Mouse (Mus musculus): ENCODE data around the gene Olfr424. TPM values are rescaled to one million over a fixed set of nuclear protein-coding genes. Genes with fewer than 3 reads are reported as not detected.

Gene Olfr424
- polyA plus RNA-seq, 1 experiment from 2014 or later, result not detected

DNA sequence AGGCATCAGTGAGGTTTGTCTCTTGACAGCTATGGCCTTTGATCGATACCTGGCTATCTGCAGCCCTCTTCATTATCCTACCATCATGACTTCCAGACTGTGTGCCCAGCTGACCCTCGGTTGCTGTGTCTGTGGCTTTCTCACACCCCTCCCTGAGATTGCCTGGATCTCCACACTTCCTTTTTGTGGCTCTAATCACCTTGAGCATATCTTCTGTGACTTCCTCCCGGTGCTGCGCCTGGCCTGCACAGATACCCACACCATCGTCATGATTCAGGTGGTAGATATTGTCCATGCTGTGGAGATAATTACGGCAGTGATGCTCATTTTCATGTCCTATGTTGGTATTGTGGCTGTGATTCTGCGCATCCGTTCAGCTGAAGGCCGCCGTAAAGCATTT lies 27.8 kb downstream of the Olfr424 start:
- H3K36me3 ChIP-seq, result no peaks in the 10 kb centered on the region
- WGBS, result 90% methylated on average over 10 of the region's 10 CpGs

DNA sequence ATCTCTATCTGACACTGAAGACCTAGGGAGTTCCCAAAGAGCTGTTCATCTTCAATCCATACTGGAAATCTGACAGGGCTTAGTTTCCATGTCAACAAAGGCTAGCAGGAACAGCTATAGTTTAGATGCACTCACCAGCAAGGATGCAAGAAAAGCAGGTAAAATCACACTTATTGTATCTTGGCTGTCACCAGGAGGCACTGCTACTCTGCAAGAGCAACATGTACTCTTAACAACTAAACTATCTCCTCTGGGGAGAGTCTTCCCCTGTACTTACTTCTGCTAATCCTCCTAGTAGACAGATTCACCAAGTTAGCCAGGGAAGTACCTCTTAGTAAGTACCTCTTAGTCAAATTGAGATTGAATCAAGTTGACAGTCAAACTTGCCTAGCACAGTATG lies 37.7 kb downstream of the Olfr424 start:
- no peaks in the 10 kb centered on the region for H3K9me3 ChIP-seq
- no peak overlapping the region for H3K27ac ChIP-seq
- H3K4me3 ChIP-seq (replicated peaks), result no peak overlapping the region
- H3K27me3 ChIP-seq, result no peaks in the 10 kb centered on the region
- ATAC-seq (ENCODE audit: insufficient number of reproducible peaks, insufficient read depth, low FRiP score, low TSS enrichment, low read depth), result no peak
- H3K9ac ChIP-seq (replicated peaks), result no peak overlapping the region
- no peaks in the 10 kb centered on the region for H3K4me1 ChIP-seq (replicated peaks)
- H3K36me3 ChIP-seq, result no peaks in the 10 kb centered on the region
- H3K4me2 ChIP-seq, result no peak overlapping the region

More for the DNA sequence above, 27.8 kb downstream of the Olfr424 start:
- H3K4me2 ChIP-seq, result no peak overlapping the region
- H3K4me3 ChIP-seq (replicated peaks), result no peak overlapping the region
- no peaks in the 10 kb centered on the region for H3K27me3 ChIP-seq
- no peaks in the 10 kb centered on the region for H3K9me3 ChIP-seq
- H3K27ac ChIP-seq, result no peak overlapping the region
- no peak for ATAC-seq (ENCODE audit: insufficient number of reproducible peaks, insufficient read depth, low FRiP score, low TSS enrichment, low read depth)
- H3K9ac ChIP-seq (replicated peaks), result no peak overlapping the region
- H3K4me1 ChIP-seq (replicated peaks), result no peaks in the 10 kb centered on the region

GRCm38 (mm10) chr1:174170706-174171501 lies 39.6 kb downstream of the Olfr424 start:
- no peaks in the 10 kb centered on the region for H3K36me3 ChIP-seq
- WGBS, result 81% methylated on average over 5 of the region's 5 CpGs
- no peaks in the 10 kb centered on the region for H3K9me3 ChIP-seq
- no peak overlapping the region for H3K4me2 ChIP-seq
- no peaks in the 10 kb centered on the region for H3K4me1 ChIP-seq (replicated peaks)
- H3K27ac ChIP-seq, result no peak overlapping the region
- ATAC-seq (ENCODE audit: insufficient number of reproducible peaks, insufficient read depth, low FRiP score, low TSS enrichment, low read depth), result no peak
- no peaks in the 10 kb centered on the region for H3K27me3 ChIP-seq
- H3K9ac ChIP-seq (replicated peaks), result no peak overlapping the region
- H3K4me3 ChIP-seq (replicated peaks), result no peak overlapping the region

- H3K9me3 ChIP-seq, result no peaks in the 10 kb centered on the region
- H3K27ac ChIP-seq, result no peak overlapping the region
- no peak overlapping the region for H3K4me2 ChIP-seq
- no peaks in the 10 kb centered on the region for H3K36me3 ChIP-seq
- H3K4me3 ChIP-seq (replicated peaks), result no peak overlapping the region
- H3K4me1 ChIP-seq (replicated peaks), result no peaks in the 10 kb centered on the region
- H3K9ac ChIP-seq (replicated peaks), result no peak overlapping the region
- no peaks in the 10 kb centered on the region for H3K27me3 ChIP-seq
- 47% methylated on average over 2 of the region's 2 CpGs for WGBS
- no peak for ATAC-seq (ENCODE audit: insufficient number of reproducible peaks, insufficient read depth, low FRiP score, low TSS enrichment, low read depth)
Measured at GRCm38 (mm10) chr1:174171537-174171936, 40.2 kb downstream of the Olfr424 start.

DNA sequence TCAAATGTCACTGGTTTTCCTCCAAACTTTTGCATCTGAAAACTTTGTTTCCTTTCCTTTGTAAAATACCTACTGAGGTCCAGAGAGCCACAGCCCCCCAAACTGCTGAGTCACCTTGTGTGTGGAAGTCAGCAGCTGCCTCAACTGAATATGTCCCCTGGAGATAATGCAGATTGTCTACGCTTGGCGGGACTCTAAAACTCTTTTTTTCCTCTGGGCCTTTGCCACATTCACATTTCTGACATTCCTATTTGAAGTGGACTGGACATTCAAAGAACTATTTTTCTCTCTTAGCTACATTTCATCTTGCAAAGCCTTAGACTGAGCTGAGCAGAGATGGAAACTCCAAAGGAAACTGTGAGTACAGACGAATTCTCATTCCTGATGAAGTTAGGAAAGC lies 41.3 kb downstream of the Olfr424 start, which contains the start of gene Spta1:
Spta1 (plus strand) TSS at position 172 of the 400 bp plus-strand sequence.
- H3K36me3 ChIP-seq, result no peaks in the 10 kb centered on the region
- no peaks in the 10 kb centered on the region for H3K27me3 ChIP-seq
- ATAC-seq (ENCODE audit: insufficient number of reproducible peaks, insufficient read depth, low FRiP score, low TSS enrichment, low read depth), result no peak
- H3K9me3 ChIP-seq, result no peaks in the 10 kb centered on the region
- no peak within 1 kb of the TSS for H3K4me2 ChIP-seq
- H3K9ac ChIP-seq (replicated peaks), result no peak within 1 kb of the TSS
- no peak within 1 kb of the TSS for H3K27ac ChIP-seq
- WGBS, result 58% methylated on average over 3 of the region's 3 CpGs
- no peaks in the 10 kb centered on the region for H3K4me1 ChIP-seq (replicated peaks)
- no peak within 1 kb of the TSS for H3K4me3 ChIP-seq (replicated peaks)

Other genes with a start within 250 kb of the Olfr424 start
- gene Ifi211, start 218.5 kb upstream of the Olfr424 start, polyA plus RNA-seq (2016; fragmentation: Nextera tagmentation; extraction: Ambion mirVana), result 0.14 and 0.40 TPM in 2 replicates
- gene Mndal, start 189.0 kb upstream of the Olfr424 start, polyA plus RNA-seq (2016; fragmentation: Nextera tagmentation; extraction: Ambion mirVana), result 0.80 and 1.7 TPM in 2 replicates
- gene Ifi203, start 188.8 kb upstream of the Olfr424 start, polyA plus RNA-seq (2016; fragmentation: Nextera tagmentation; extraction: Ambion mirVana), result 0.20 and 0.73 TPM in 2 replicates
- gene Ifi202b, start 148.8 kb upstream of the Olfr424 start, polyA plus RNA-seq (2016; fragmentation: Nextera tagmentation; extraction: Ambion mirVana), result 0.17 TPM in 1 of 2 replicates, not detected in the other
- gene Ifi205, start 99.7 kb upstream of the Olfr424 start, polyA plus RNA-seq (2016; fragmentation: Nextera tagmentation; extraction: Ambion mirVana), result 0.16 TPM in 1 of 2 replicates, not detected in the other
- gene Olfr433, start 90.8 kb upstream of the Olfr424 start, polyA plus RNA-seq (2016; fragmentation: Nextera tagmentation; extraction: Ambion mirVana), result 0.09 TPM in 1 of 2 replicates, not detected in the other
- gene Olfr432, start 82.3 kb upstream of the Olfr424 start, polyA plus RNA-seq (2016; fragmentation: Nextera tagmentation; extraction: Ambion mirVana), result not detected in 2 replicates
- gene Olfr430, start 64.9 kb upstream of the Olfr424 start, polyA plus RNA-seq (2016; fragmentation: Nextera tagmentation; extraction: Ambion mirVana), result not detected in 2 replicates
- not detected in 2 replicates for gene Olfr429, start 47.2 kb upstream of the Olfr424 start, polyA plus RNA-seq (2016; fragmentation: Nextera tagmentation; extraction: Ambion mirVana)
- gene Olfr427, start 34.6 kb upstream of the Olfr424 start, polyA plus RNA-seq (2016; fragmentation: Nextera tagmentation; extraction: Ambion mirVana), result not detected in 2 replicates
- not detected in 2 replicates for gene Olfr231, start 10.4 kb upstream of the Olfr424 start, polyA plus RNA-seq (2016; fragmentation: Nextera tagmentation; extraction: Ambion mirVana)
- not detected in 2 replicates for gene Olfr420, start 24.1 kb downstream of the Olfr424 start, polyA plus RNA-seq (2016; fragmentation: Nextera tagmentation; extraction: Ambion mirVana)
- gene Spta1, start 41.3 kb downstream of the Olfr424 start, polyA plus RNA-seq (2016; fragmentation: Nextera tagmentation; extraction: Ambion mirVana), result 0.95 and 1.1 TPM in 2 replicates
- gene Olfr419, start 120.5 kb downstream of the Olfr424 start, polyA plus RNA-seq (2016; fragmentation: Nextera tagmentation; extraction: Ambion mirVana), result not detected in 2 replicates
- not detected in 2 replicates for gene Mptx1, start 199.0 kb downstream of the Olfr424 start, polyA plus RNA-seq (2016; fragmentation: Nextera tagmentation; extraction: Ambion mirVana)
- gene Olfr417, start 233.6 kb downstream of the Olfr424 start, polyA plus RNA-seq (2016; fragmentation: Nextera tagmentation; extraction: Ambion mirVana), result not detected in 2 replicates